Mouse (Mus musculus): ENCODE data around the gene Rap1gap2. TPM values are rescaled to one million over a fixed set of nuclear protein-coding genes. Genes with fewer than 3 reads are reported as not detected.

Gene Rap1gap2
- total RNA-seq, 2 experiments from 2014 or later: 10.8 to 13.2 TPM

- DNase-seq: peak; percentile 49
These were observed 74.4 kb downstream of the Rap1gap2 start for GRCm38 (mm10) chr11:74536140-74536842.

GRCm38 (mm10) chr11:74534380-74534779, 76.3 kb downstream of the Rap1gap2 start:
- DNase-seq: no peak

GRCm38 (mm10) chr11:74533050-74533449, 77.7 kb downstream of the Rap1gap2 start:
- no peak for DNase-seq

- DNase-seq: no peak
These were observed 78.3 kb downstream of the Rap1gap2 start for GRCm38 (mm10) chr11:74532401-74532800.

- no peak for DNase-seq
These were observed 79.0 kb downstream of the Rap1gap2 start for GRCm38 (mm10) chr11:74531725-74532124.

- DNase-seq: peak; percentile 48
These were observed 80.9 kb downstream of the Rap1gap2 start for GRCm38 (mm10) chr11:74529803-74530202.

GRCm38 (mm10) chr11:74527555-74527954, 83.2 kb downstream of the Rap1gap2 start:
- no peak for DNase-seq

- peak; percentile 61 for DNase-seq
These were observed 84.2 kb downstream of the Rap1gap2 start for GRCm38 (mm10) chr11:74526180-74527158.

- DNase-seq: no peak
These were observed 85.1 kb downstream of the Rap1gap2 start for GRCm38 (mm10) chr11:74525605-74526004.

- DNase-seq: no peak
These were observed 85.5 kb downstream of the Rap1gap2 start for GRCm38 (mm10) chr11:74525205-74525604.

GRCm38 (mm10) chr11:74524050-74524965, 86.4 kb downstream of the Rap1gap2 start:
- no peak for DNase-seq

- DNase-seq: no peak
These were observed 87.3 kb downstream of the Rap1gap2 start for GRCm38 (mm10) chr11:74523210-74523951.

GRCm38 (mm10) chr11:74522487-74523209, 88.1 kb downstream of the Rap1gap2 start:
- peak; percentile 86 for DNase-seq

- peak; percentile 42 for DNase-seq
These were observed 88.7 kb downstream of the Rap1gap2 start for GRCm38 (mm10) chr11:74521981-74522486.

- DNase-seq: no peak
These were observed 90.5 kb downstream of the Rap1gap2 start for GRCm38 (mm10) chr11:74520201-74520600.

- DNase-seq: no peak
These were observed 94.6 kb downstream of the Rap1gap2 start for GRCm38 (mm10) chr11:74516112-74516511.

GRCm38 (mm10) chr11:74515046-74515445, 95.7 kb downstream of the Rap1gap2 start:
- no peak for DNase-seq

GRCm38 (mm10) chr11:74512595-74512994, 98.1 kb downstream of the Rap1gap2 start:
- no peak for DNase-seq

- no peak for DNase-seq
These were observed 104.4 kb downstream of the Rap1gap2 start for GRCm38 (mm10) chr11:74506275-74506674.

GRCm38 (mm10) chr11:74502485-74502884, 108.2 kb downstream of the Rap1gap2 start:
- no peak for DNase-seq
